Mouse (Mus musculus) E14TG2a.4 (cell line): ENCODE data around the gene Cldn3.

Experiments
- CTCF ChIP-seq: conservative IDR thresholded peaks from 2 replicates; pipeline ENCODE4 v1.5.1; 2014; ENCODE audit warnings: low read length
- POU5F1 ChIP-seq: IDR thresholded peaks from 2 replicates; pipeline ENCODE4 v1.6.1; 2014; ENCODE audit warnings: low read length, borderline replicate concordance

DNA sequence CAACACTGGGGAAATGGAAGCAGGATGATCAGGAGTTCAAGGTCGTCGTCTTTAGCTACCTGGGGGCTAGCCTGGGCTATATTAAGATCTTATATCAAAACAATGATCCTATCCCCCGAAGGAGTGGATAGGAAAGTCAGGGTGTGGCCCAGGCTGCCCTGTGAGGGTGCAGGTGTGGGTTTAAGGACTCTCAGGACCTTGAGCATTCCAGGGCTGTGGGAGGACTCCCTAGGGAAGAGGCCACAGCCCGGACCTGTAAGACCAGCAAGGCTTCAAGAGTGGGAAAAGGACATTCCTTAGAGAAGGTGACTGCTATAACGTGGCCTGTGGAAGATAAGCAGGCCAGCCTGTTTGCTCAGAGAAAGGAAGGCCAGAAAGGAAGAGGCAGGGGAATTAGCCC, 41.8 kb upstream of the Cldn3 start:
- TF ChIP-seq CTCF (no peak), POU5F1 (no peak)
